Mouse (Mus musculus): ENCODE measurements around the gene Tas1r2. TPM values are rescaled to one million over a fixed set of nuclear protein-coding genes. Genes with fewer than 3 reads are reported as not detected.

Gene Tas1r2
- total and polyA plus RNA-seq, 2 experiments = 0.05 TPM; not detected in 1

- no peaks in the 10 kb centered on the region for H3K27me3 ChIP-seq (ENCODE audit: control insufficient read depth, insufficient read depth, low read length)
- DNase-seq (ENCODE audit: extremely low read depth, low read depth, low spot score) = no peak
- no peaks in the 10 kb centered on the region for H3K4me1 ChIP-seq (ENCODE audit: control insufficient read depth, insufficient read depth, low read length)
- no peaks in the 10 kb centered on the region for H3K79me2 ChIP-seq (ENCODE audit: control insufficient read depth, insufficient read depth, low read length)
- 77% methylated on average over 10 of the region's 10 CpGs for WGBS
- H3K9ac ChIP-seq (ENCODE audit: low read depth, low read length) = no peak overlapping the region
- no peak overlapping the region for H3K4me3 ChIP-seq (ENCODE audit: insufficient read depth, low read depth, low read length)
- H3K27ac ChIP-seq (replicated peaks; ENCODE audit: insufficient read depth, low read depth, low read length) = no peak overlapping the region
- no peak for TF ChIP-seq POLR2A (IDR thresholded peaks at IDR 0.05; ENCODE audit: extremely low read depth, insufficient read depth, low read length)
- TF ChIP-seq CTCF (IDR thresholded peaks at IDR 0.05; ENCODE audit: low read depth, low read length) = no peak
- H3K36me3 ChIP-seq (ENCODE audit: control insufficient read depth, insufficient read depth, low read length) = no peaks in the 10 kb centered on the region
Measured at GRCm38 (mm10) chr4:139716477-139717169, 63.3 kb downstream of the Tas1r2 start.

- H3K36me3 ChIP-seq (ENCODE audit: control insufficient read depth, insufficient read depth, low read length) = no peaks in the 10 kb centered on the region
- no peak overlapping the region for H3K4me3 ChIP-seq (ENCODE audit: insufficient read depth, low read depth, low read length)
- WGBS = 72% methylated on average over 5 of the region's 5 CpGs
- H3K27ac ChIP-seq (replicated peaks; ENCODE audit: insufficient read depth, low read depth, low read length) = no peak overlapping the region
- TF ChIP-seq CTCF (IDR thresholded peaks at IDR 0.05; ENCODE audit: low read depth, low read length) (no peak), POLR2A (IDR thresholded peaks at IDR 0.05; ENCODE audit: extremely low read depth, insufficient read depth, low read length) (no peak)
- no peaks in the 10 kb centered on the region for H3K27me3 ChIP-seq (ENCODE audit: control insufficient read depth, insufficient read depth, low read length)
- no peak for DNase-seq (ENCODE audit: extremely low read depth, low read depth, low spot score)
- H3K79me2 ChIP-seq (ENCODE audit: control insufficient read depth, insufficient read depth, low read length) = no peaks in the 10 kb centered on the region
- H3K9ac ChIP-seq (ENCODE audit: low read depth, low read length) = no peak overlapping the region
- no peaks in the 10 kb centered on the region for H3K4me1 ChIP-seq (ENCODE audit: control insufficient read depth, insufficient read depth, low read length)
Measured at GRCm38 (mm10) chr4:139718978-139719377, 65.6 kb downstream of the Tas1r2 start.

Other genes with a start within 250 kb of the Tas1r2 start
- gene Iffo2, start 123.0 kb upstream of the Tas1r2 start, total RNA-seq (2014; rRNA removed) = 4.3 and 5.4 TPM in 2 replicates
- 5.3 and 7.0 TPM in 2 replicates for gene Iffo2, start 123.0 kb upstream of the Tas1r2 start, polyA plus RNA-seq (2012; rRNA removed)
- 0.09 and 0.27 TPM in 2 replicates for gene Gm21969, start 50.4 kb upstream of the Tas1r2 start, total RNA-seq (2014; rRNA removed)
- 0.11 and 0.14 TPM in 2 replicates for gene Gm21969, start 50.4 kb upstream of the Tas1r2 start, polyA plus RNA-seq (2012; rRNA removed)
- 288 and 375 TPM in 2 replicates for gene Aldh4a1, start 30.7 kb upstream of the Tas1r2 start, total RNA-seq (2014; rRNA removed)
- 557 and 601 TPM in 2 replicates for gene Aldh4a1, start 30.7 kb upstream of the Tas1r2 start, polyA plus RNA-seq (2012; rRNA removed)
- gene Pax7, start 180.0 kb downstream of the Tas1r2 start, total RNA-seq (2014; rRNA removed) = not detected in 2 replicates
- gene Pax7, start 180.0 kb downstream of the Tas1r2 start, polyA plus RNA-seq (2012; rRNA removed) = not detected in 2 replicates